Mouse (Mus musculus) hindbrain, embryonic 13.5 days (tissue): ENCODE measurements at regions not wholly inside any gene's neighbourhood (a gene's known extent, or its start where the extent isn't known, plus 50 kb on each side); places are given as distances from the start of the nearest gene placed in this dataset.
A peak's percentile ranks its signal among the peaks of the same experiment; 100 is the strongest.

ENCODE experiments used
- ATAC-seq: fragments of 200-750 bp; cut with Nextera tagmentation; 2 replicates; pipeline ENCODE4 v1.8.0; 2017; ENCODE audit warnings: moderate TSS enrichment; ENCODE audit not compliant: low FRiP score
- H3K27ac ChIP-seq: fragments of 300-500 bp; sonication (generic); 2 replicates; pipeline ENCODE4 v1.5.1; 2015; ENCODE audit warnings: inconsistent platforms, mild to moderate bottlenecking, moderate library complexity
- H3K27me3 ChIP-seq: fragments of 300-500 bp; sonication (generic); 2 replicates; pipeline ENCODE4 v1.6.1; 2015; ENCODE audit warnings: mild to moderate bottlenecking, inconsistent platforms
- H3K36me3 ChIP-seq: fragments of 300-500 bp; sonication (generic); 2 replicates; pipeline ENCODE4 v1.6.1; 2015; ENCODE audit warnings: mild to moderate bottlenecking, inconsistent platforms
- H3K4me1 ChIP-seq: fragments of 300-500 bp; sonication (generic); replicated peaks from 2 replicates; pipeline ENCODE4 v1.6.1; 2015; ENCODE audit warnings: inconsistent platforms
- H3K4me2 ChIP-seq: fragments of 300-500 bp; sonication (generic); 2 replicates; pipeline ENCODE4 v1.6.1; 2015; ENCODE audit warnings: inconsistent platforms, mild to moderate bottlenecking, moderate library complexity
- H3K4me3 ChIP-seq: fragments of 300-500 bp; sonication (generic); 2 replicates; pipeline ENCODE4 v1.5.1; 2015; ENCODE audit warnings: mild to moderate bottlenecking, inconsistent platforms
- H3K9ac ChIP-seq: fragments of 300-500 bp; sonication (generic); 2 replicates; pipeline ENCODE4 v1.6.1; 2015; ENCODE audit warnings: mild to moderate bottlenecking, inconsistent platforms
- H3K9me3 ChIP-seq: fragments of 300-500 bp; sonication (generic); 2 replicates; pipeline ENCODE4 v1.6.1; 2016; ENCODE audit warnings: inconsistent platforms
- WGBS: fragments of 180-500 bp; shearing (Covaris S2); methylation state at CpG from one replicate; pipeline ENCODE4 v1.1.7; 2015; 5-methylcytosine and 5-hydroxymethylcytosine counted together

- ATAC-seq = no peak
- Histone ChIP-seq H3K9me3 (no peaks in the 10 kb centered on the region), H3K9ac (no peak overlapping the region), H3K4me1 (no peaks in the 10 kb centered on the region), H3K36me3 (no peaks in the 10 kb centered on the region), H3K4me2 (no peak overlapping the region), H3K27ac (no peak overlapping the region), H3K4me3 (no peak overlapping the region), H3K27me3 (no peaks in the 10 kb centered on the region)
- WGBS = 82% methylated on average over 3 of the region's 3 CpGs
Observed at GRCm38 (mm10) chr8:96929901-96930300, 1041.6 kb upstream of the Got2 start.

- Histone ChIP-seq H3K9me3 (no peaks in the 10 kb centered on the region), H3K36me3 (no peaks in the 10 kb centered on the region), H3K27ac (no peak overlapping the region), H3K4me3 (no peak overlapping the region), H3K4me1 (no peaks in the 10 kb centered on the region), H3K4me2 (no peak overlapping the region), H3K9ac (no peak overlapping the region), H3K27me3 (no peaks in the 10 kb centered on the region)
- 73% methylated on average over 2 of the region's 2 CpGs for WGBS
- no peak for ATAC-seq
Observed at GRCm38 (mm10) chr8:96880956-96881355, 992.6 kb upstream of the Got2 start.

GRCm38 (mm10) chr8:96878793-96879192 is 990.4 kb upstream of the Got2 start:
- Histone ChIP-seq H3K27ac (no peak overlapping the region), H3K4me3 (no peak overlapping the region), H3K36me3 (no peaks in the 10 kb centered on the region), H3K4me1 (no peaks in the 10 kb centered on the region), H3K4me2 (no peak overlapping the region), H3K27me3 (no peaks in the 10 kb centered on the region), H3K9me3 (no peaks in the 10 kb centered on the region), H3K9ac (no peak overlapping the region)
- 85% methylated on average over 6 of the region's 6 CpGs for WGBS
- no peak for ATAC-seq

GRCm38 (mm10) chr8:96873465-96874094 is 985.2 kb upstream of the Got2 start:
- H3K9me3 ChIP-seq = no peaks in the 10 kb centered on the region
- H3K36me3 ChIP-seq = no peaks in the 10 kb centered on the region
- H3K4me3 ChIP-seq = no peak overlapping the region
- no peaks in the 10 kb centered on the region for H3K4me1 ChIP-seq
- no peak overlapping the region for H3K9ac ChIP-seq
- no peak overlapping the region for H3K27ac ChIP-seq
- H3K27me3 ChIP-seq = no peaks in the 10 kb centered on the region
- no peak for ATAC-seq
- WGBS = 93% methylated on average over 4 of the region's 4 CpGs
- no peak overlapping the region for H3K4me2 ChIP-seq

- 0 out of 2 replicates have a peak, but pooled peaks cover 2% of the 10 kb centered on the region for H3K4me1 ChIP-seq
- no peaks in the 10 kb centered on the region for H3K36me3 ChIP-seq
- no peaks in the 10 kb centered on the region for H3K9me3 ChIP-seq
- no peak overlapping the region for H3K4me2 ChIP-seq
- no peak overlapping the region for H3K9ac ChIP-seq
- ATAC-seq = no peak
- 0% methylated on average over 1 of the region's 1 CpGs for WGBS
- no peak overlapping the region for H3K27ac ChIP-seq
- no peak overlapping the region for H3K4me3 ChIP-seq
- no peaks in the 10 kb centered on the region for H3K27me3 ChIP-seq
Observed at GRCm38 (mm10) chr8:96868178-96869080, 980.1 kb upstream of the Got2 start.

- Histone ChIP-seq H3K4me2 (peak overlapping the region; percentile 27), H3K9me3 (no peaks in the 10 kb centered on the region), H3K4me1 (0 out of 2 replicates have a peak, but pooled peaks cover 2% of the 10 kb centered on the region), H3K9ac (no peak overlapping the region), H3K36me3 (no peaks in the 10 kb centered on the region), H3K27ac (peak overlapping the region; percentile 75; the same call in 1 of the 2 replicates), H3K4me3 (no peak overlapping the region), H3K27me3 (no peaks in the 10 kb centered on the region)
- ATAC-seq = no peak; the same call in 1 of the 2 replicates
- 39% methylated on average over 6 of the region's 6 CpGs for WGBS
Observed at GRCm38 (mm10) chr8:96864606-96865005, 976.3 kb upstream of the Got2 start.

GRCm38 (mm10) chr8:96860870-96861462 is 972.6 kb upstream of the Got2 start:
- 82% methylated on average over 2 of the region's 2 CpGs for WGBS
- Histone ChIP-seq H3K27me3 (no peaks in the 10 kb centered on the region), H3K9ac (no peak overlapping the region), H3K4me2 (no peak overlapping the region), H3K4me3 (no peak overlapping the region), H3K9me3 (0 out of 2 replicates have a peak, but pooled peaks cover 3% of the 10 kb centered on the region), H3K4me1 (0 out of 2 replicates have a peak, but pooled peaks cover 2% of the 10 kb centered on the region), H3K27ac (no peak overlapping the region), H3K36me3 (no peaks in the 10 kb centered on the region)
- no peak for ATAC-seq

- Histone ChIP-seq H3K9ac (no peak overlapping the region), H3K27me3 (no peaks in the 10 kb centered on the region), H3K4me1 (no peaks in the 10 kb centered on the region), H3K4me2 (no peak overlapping the region), H3K27ac (no peak overlapping the region), H3K9me3 (no peaks in the 10 kb centered on the region), H3K4me3 (no peak overlapping the region), H3K36me3 (no peaks in the 10 kb centered on the region)
- WGBS = 68% methylated on average over 2 of the region's 2 CpGs
- no peak for ATAC-seq
Observed at GRCm38 (mm10) chr8:96843566-96843965, 955.2 kb upstream of the Got2 start.

- no peak overlapping the region for H3K4me2 ChIP-seq
- no peak for ATAC-seq
- no peak overlapping the region for H3K9ac ChIP-seq
- 70% methylated on average over 3 of the region's 3 CpGs for WGBS
- no peaks in the 10 kb centered on the region for H3K27me3 ChIP-seq
- H3K36me3 ChIP-seq = no peaks in the 10 kb centered on the region
- H3K4me3 ChIP-seq = no peak overlapping the region
- no peak overlapping the region for H3K27ac ChIP-seq
- H3K4me1 ChIP-seq = no peaks in the 10 kb centered on the region
- H3K9me3 ChIP-seq = no peaks in the 10 kb centered on the region
Observed at GRCm38 (mm10) chr8:96835532-96835931, 947.2 kb upstream of the Got2 start.

- Histone ChIP-seq H3K4me2 (no peak overlapping the region), H3K4me1 (no peaks in the 10 kb centered on the region), H3K27ac (no peak overlapping the region), H3K36me3 (no peaks in the 10 kb centered on the region), H3K27me3 (no peaks in the 10 kb centered on the region), H3K9me3 (no peaks in the 10 kb centered on the region), H3K4me3 (no peak overlapping the region), H3K9ac (no peak overlapping the region)
- ATAC-seq = no peak
- WGBS = 67% methylated on average over 2 of the region's 2 CpGs
Observed at GRCm38 (mm10) chr8:96834673-96835072, 946.3 kb upstream of the Got2 start.

GRCm38 (mm10) chr8:96829253-96829652 is 940.9 kb upstream of the Got2 start:
- Histone ChIP-seq H3K27ac (no peak overlapping the region), H3K27me3 (no peaks in the 10 kb centered on the region), H3K9me3 (no peaks in the 10 kb centered on the region), H3K4me1 (no peaks in the 10 kb centered on the region), H3K4me3 (no peak overlapping the region), H3K9ac (no peak overlapping the region), H3K4me2 (no peak overlapping the region), H3K36me3 (no peaks in the 10 kb centered on the region)
- WGBS = 92% methylated on average over 1 of the region's 1 CpGs
- no peak for ATAC-seq

GRCm38 (mm10) chr8:96810550-96810949 is 922.2 kb upstream of the Got2 start:
- WGBS = 93% methylated on average over 1 of the region's 1 CpGs
- no peak overlapping the region for H3K9ac ChIP-seq
- H3K9me3 ChIP-seq = no peaks in the 10 kb centered on the region
- no peak overlapping the region for H3K4me3 ChIP-seq
- H3K4me1 ChIP-seq = no peaks in the 10 kb centered on the region
- H3K27me3 ChIP-seq = no peaks in the 10 kb centered on the region
- no peak overlapping the region for H3K27ac ChIP-seq
- H3K36me3 ChIP-seq = no peaks in the 10 kb centered on the region
- no peak overlapping the region for H3K4me2 ChIP-seq
- ATAC-seq = no peak
